In the genomic region with DNA sequence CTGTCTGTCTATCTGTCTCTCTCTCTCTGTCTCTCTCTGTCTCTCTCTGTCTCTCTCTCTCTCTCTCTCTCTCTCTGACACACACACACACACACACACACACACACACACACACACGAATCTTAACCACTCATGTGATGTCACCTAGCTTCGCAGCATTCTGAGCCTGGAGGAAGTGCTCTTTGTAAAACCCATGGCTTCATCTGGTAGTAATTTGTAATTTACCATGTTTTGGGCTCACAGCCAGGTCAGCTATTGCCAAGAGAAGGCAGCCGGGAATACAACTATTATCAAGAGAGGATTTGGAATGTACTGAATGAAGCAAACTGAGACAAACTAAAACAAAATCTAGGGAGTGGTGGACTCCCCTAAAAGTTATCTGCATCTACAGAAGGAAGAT, we compare ENCODE assay signal across 13 mouse cellular contexts. TPM values are rescaled to one million over a fixed set of nuclear protein-coding genes. Genes with fewer than 3 reads are reported as not detected.
A peak's percentile ranks its signal among the peaks of the same experiment; 100 is the strongest.
DNase-seq lines count a peak whose midpoint lies in the region; ATAC-seq and TF ChIP-seq lines count a peak whose summit lies in the region.
"Had no signal": no experiment of that assay in that cellular context is flagged by ENCODE, and none has a peak within 500 bp of the region (broad histone marks: within the 10 kb centered on the region; RNA-seq: fewer than 3 reads in every experiment).

No protein-coding gene starts in this region.

- H3K4me3 ChIP-seq in forebrain, embryonic 14.5 days (ENCODE audit: low read depth, low read length): no peak overlapping the region
- H3K4me3 ChIP-seq in forebrain, embryonic 10.5 days: no peak overlapping the region
- no peak overlapping the region for H3K4me3 ChIP-seq in limb, embryonic 12.5 days (replicated peaks)
- no peak overlapping the region for H3K4me3 ChIP-seq in limb, embryonic 10.5 days
- H3K4me3 ChIP-seq: megakaryocyte, embryonic 14.5 days had no signal

- H3K4me2 ChIP-seq in forebrain, embryonic 14.5 days (ENCODE audit: low read length): no peak overlapping the region
- no peak overlapping the region for H3K4me2 ChIP-seq in limb, embryonic 12.5 days

- no peak for TF ChIP-seq CTCF in brain, embryonic 14.5 days (IDR thresholded peaks at IDR 0.05; ENCODE audit: borderline replicate concordance, extremely low read depth, insufficient read depth, insufficient read length)

- no peak overlapping the region for H3K9ac ChIP-seq in forebrain, embryonic 14.5 days (ENCODE audit: low read length)
- no peak overlapping the region for H3K9ac ChIP-seq in limb, embryonic 12.5 days (replicated peaks)
- H3K9ac ChIP-seq: liver, embryonic 14.5 days had no signal

- H3K27me3 ChIP-seq in forebrain, embryonic 14.5 days (replicated peaks; ENCODE audit: control insufficient read depth, insufficient read depth, low read length): no peaks in the 10 kb centered on the region
- H3K27me3 ChIP-seq in forebrain, embryonic 10.5 days (ENCODE audit: poor library complexity, severe bottlenecking): peaks cover 6% of the 10 kb centered on the region
- no peaks in the 10 kb centered on the region; the same call in 1 of the 2 replicates for H3K27me3 ChIP-seq in limb, embryonic 12.5 days
- no peaks in the 10 kb centered on the region for H3K27me3 ChIP-seq in limb, embryonic 10.5 days (ENCODE audit: low read depth, poor library complexity, severe bottlenecking)
- H3K27me3 ChIP-seq: megakaryocyte, embryonic 14.5 days had no signal

- no peak overlapping the region for H3K27ac ChIP-seq in forebrain, embryonic 14.5 days (ENCODE audit: low read depth, low read length)
- no peak overlapping the region for H3K27ac ChIP-seq in forebrain, embryonic 10.5 days
- peak overlapping the region; percentile 13; the same call in 1 of the 2 replicates for H3K27ac ChIP-seq in limb, embryonic 12.5 days
- no peak overlapping the region for H3K27ac ChIP-seq in limb, embryonic 10.5 days
- H3K27ac ChIP-seq: liver, embryonic 14.5 days had no signal

- no peaks in the 10 kb centered on the region for H3K9me3 ChIP-seq in forebrain, embryonic 14.5 days (replicated peaks; ENCODE audit: control insufficient read depth, low read length)
- no peaks in the 10 kb centered on the region; the same call in 1 of the 2 replicates for H3K9me3 ChIP-seq in forebrain, embryonic 10.5 days
- 0 out of 2 replicates have a peak, but pooled peaks cover 3% of the 10 kb centered on the region for H3K9me3 ChIP-seq in limb, embryonic 12.5 days
- H3K9me3 ChIP-seq in limb, embryonic 10.5 days (replicated peaks): no peaks in the 10 kb centered on the region; the same call in 1 of the 2 replicates

- no peaks in the 10 kb centered on the region for H3K4me1 ChIP-seq in forebrain, embryonic 14.5 days (ENCODE audit: control insufficient read depth, insufficient read depth, low read length)
- 0 out of 2 replicates have a peak, but pooled peaks cover 3% of the 10 kb centered on the region for H3K4me1 ChIP-seq in forebrain, embryonic 10.5 days
- H3K4me1 ChIP-seq in limb, embryonic 12.5 days (replicated peaks): peaks cover 19% of the 10 kb centered on the region
- peaks cover 24% of the 10 kb centered on the region for H3K4me1 ChIP-seq in limb, embryonic 10.5 days
- H3K4me1 ChIP-seq: megakaryocyte, embryonic 14.5 days had no signal

- no peak for TF ChIP-seq POLR2A in brain, embryonic 14.5 days (IDR thresholded peaks at IDR 0.05; ENCODE audit: borderline replicate concordance, extremely low read depth, insufficient read depth, insufficient read length, poor library complexity, severe bottlenecking)

- WGBS in forebrain, embryonic 14.5 days: 26% methylated on average over 3 of the region's 3 CpGs
- 70% methylated on average over 3 of the region's 3 CpGs for WGBS in forebrain, embryonic 10.5 days
- 16% methylated on average over 3 of the region's 3 CpGs for WGBS in limb, embryonic 12.5 days
- 53% methylated on average over 3 of the region's 3 CpGs for WGBS in limb, embryonic 10.5 days

- peak; percentile 72 for DNase-seq in forebrain, embryonic 14.5 days (ENCODE audit: low spot score)
- no peak for DNase-seq in forebrain, embryonic 10.5 days (ENCODE audit: extremely low spot score, low spot score)
- DNase-seq in limb, embryonic 10.5 days (ENCODE audit: low spot score): no peak
- DNase-seq in brain, embryonic 14.5 days (ENCODE audit: low read depth): peak; percentile 76
- peak; percentile 57 to 71 for DNase-seq in layer of hippocampus, postnatal 10 days (ENCODE audit: low spot score in 2 of 2)
- DNase-seq in retina, embryonic 14.5 days (ENCODE audit: low spot score): no peak
- DNase-seq in T-cell, adult 2 months (ENCODE audit: low spot score): no peak
- DNase-seq: kidney, adult 8-10 months had no signal

- H3K36me3 ChIP-seq in forebrain, embryonic 14.5 days (ENCODE audit: control insufficient read depth, insufficient read depth, low read length): no peaks in the 10 kb centered on the region
- no peaks in the 10 kb centered on the region for H3K36me3 ChIP-seq in forebrain, embryonic 10.5 days (replicated peaks)
- no peaks in the 10 kb centered on the region for H3K36me3 ChIP-seq in limb, embryonic 12.5 days
- H3K36me3 ChIP-seq in limb, embryonic 10.5 days: no peaks in the 10 kb centered on the region

- peak; percentile 54; the same call in 1 of the 2 replicates for ATAC-seq in forebrain, embryonic 14.5 days
- ATAC-seq in limb, embryonic 12.5 days (ENCODE audit: insufficient number of reproducible peaks, insufficient read depth, low FRiP score, low TSS enrichment, low read depth): peak; percentile 27; the same call in 1 of the 2 replicates

RNA-seq across cellular contexts. Expression of a gene that starts 36.9 kb away (rescaled TPM):
- polyA plus RNA-seq in forebrain, embryonic 14.5 days (2014; fragmentation: Nextera tagmentation; extraction: Ambion mirVana): 22.6 and 25.1 TPM in 2 replicates
- polyA plus RNA-seq in forebrain, embryonic 10.5 days (2016; fragmentation: Nextera tagmentation; extraction: Ambion mirVana): 2.5 and 4.8 TPM in 2 replicates
- polyA plus RNA-seq in limb, embryonic 12.5 days (2016; fragmentation: Nextera tagmentation; extraction: Ambion mirVana): 0.36 and 0.79 TPM in 2 replicates
- polyA plus RNA-seq in limb, embryonic 10.5 days (2016; fragmentation: Nextera tagmentation; extraction: Ambion mirVana): 2.6 TPM in 1 of 2 replicates, not detected in the other
- polyA plus RNA-seq in brain, embryonic 14.5 days (2012; rRNA removed): 11.7 and 28.4 TPM in 2 replicates
- total RNA-seq in layer of hippocampus, postnatal 10 days (2021): not detected
- total RNA-seq: common myeloid progenitor, adult 5-6 weeks; heart, adult 8-10 months had no signal

Comparison
In these comparisons a context has a peak if more than half of its experiments do, and no peak if none do; other contexts are left out.
1. DNase-seq: peak in forebrain, embryonic 14.5 days (single experiment), brain, embryonic 14.5 days (single experiment) and layer of hippocampus, postnatal 10 days (2 of 2); none in forebrain, embryonic 10.5 days (single experiment), limb, embryonic 10.5 days (single experiment), retina, embryonic 14.5 days (single experiment) and T-cell, adult 2 months (single experiment).